Mouse (Mus musculus): Measurements from ENCODE around the gene Mnt. TPM values are rescaled to one million over a fixed set of nuclear protein-coding genes. Genes with fewer than 3 reads are reported as not detected.

Mnt gene
- 16.2 and 36.7 TPM in 2 replicates for polyA plus RNA-seq (2012; rRNA removed; ENCODE audit: low replicate concordance)

GRCm38 (mm10) chr11:74830256-74831161 lies at the start of gene Mnt:
TSS of gene Mnt (plus strand) at chr11:74830920.

Other genes with a start within 250 kb of the Mnt start
- 7.1 and 7.8 TPM in 2 replicates for gene Rap1gap2, start 220.0 kb upstream of the Mnt start, polyA plus RNA-seq (2012; rRNA removed; ENCODE audit: low replicate concordance)
- 0.17 and 0.27 TPM in 2 replicates for gene Ccdc92b, start 211.3 kb upstream of the Mnt start, polyA plus RNA-seq (2012; rRNA removed; ENCODE audit: low replicate concordance)
- 86.0 and 104 TPM in 2 replicates for gene Cluh, start 181.4 kb upstream of the Mnt start, polyA plus RNA-seq (2012; rRNA removed; ENCODE audit: low replicate concordance)
- 10.8 and 29.6 TPM in 2 replicates for gene Pafah1b1, start 106.2 kb upstream of the Mnt start, polyA plus RNA-seq (2012; rRNA removed; ENCODE audit: low replicate concordance)
- gene Mettl16, start 60.1 kb upstream of the Mnt start, polyA plus RNA-seq (2012; rRNA removed; ENCODE audit: low replicate concordance): 3.2 and 3.4 TPM in 2 replicates
- 23.1 and 23.9 TPM in 2 replicates for gene Sgsm2, start 66.1 kb downstream of the Mnt start, polyA plus RNA-seq (2012; rRNA removed; ENCODE audit: low replicate concordance)
- gene Tsr1, start 67.2 kb downstream of the Mnt start, polyA plus RNA-seq (2012; rRNA removed; ENCODE audit: low replicate concordance): 7.3 and 18.4 TPM in 2 replicates
- 38.3 and 44.7 TPM in 2 replicates for gene Smg6, start 94.9 kb downstream of the Mnt start, polyA plus RNA-seq (2012; rRNA removed; ENCODE audit: low replicate concordance)
- gene Srr, start 95.0 kb downstream of the Mnt start, polyA plus RNA-seq (2012; rRNA removed; ENCODE audit: low replicate concordance): 5.0 and 20.3 TPM in 2 replicates

Measured in mammary gland, adult 2 months (tissue).